In the genomic region with DNA sequence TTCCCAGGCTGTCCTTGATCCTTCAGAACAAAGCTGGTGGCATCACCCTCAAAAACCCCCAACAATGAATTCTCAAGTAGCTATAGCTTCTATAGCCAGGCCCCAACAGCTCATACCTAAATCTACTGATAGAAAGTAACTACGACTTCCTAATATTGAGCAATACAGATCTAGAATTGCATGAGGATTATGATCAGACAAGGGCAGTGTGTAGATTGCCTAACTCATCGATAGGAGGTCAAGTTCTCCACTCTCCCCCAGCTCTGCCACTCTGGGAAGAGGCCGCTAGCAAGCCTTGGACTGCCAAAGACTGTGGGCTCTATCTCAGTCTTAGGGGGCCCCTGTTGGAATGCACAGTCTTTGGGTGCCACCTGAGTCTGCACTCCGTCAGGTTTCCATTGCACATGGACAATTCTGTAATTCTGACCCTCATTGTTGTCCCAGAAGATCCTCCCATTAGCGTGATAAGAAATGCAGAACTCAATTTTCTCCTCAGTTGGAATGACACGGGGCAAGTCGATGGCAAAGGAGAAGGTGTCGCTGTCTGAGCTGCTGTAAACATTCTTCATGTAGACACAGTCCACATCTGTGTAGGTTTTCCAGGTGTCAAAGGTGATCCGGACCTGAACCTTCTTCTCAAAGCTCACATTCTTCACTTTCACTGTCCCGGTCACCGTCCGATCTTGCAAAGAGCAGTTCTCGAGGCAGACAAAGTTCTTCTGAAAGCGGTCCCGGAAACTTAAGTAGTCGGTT, we compare ENCODE assay signal across 22 mouse cellular contexts. TPM values are rescaled to one million over a fixed set of nuclear protein-coding genes. Genes with fewer than 3 reads are reported as not detected.
DNase-seq lines count a peak whose midpoint lies in the region; ATAC-seq and TF ChIP-seq lines count a peak whose summit lies in the region.
"Had no signal": no experiment of that assay in that cellular context is flagged by ENCODE, and none has a peak within 500 bp of the region (broad histone marks: within the 10 kb centered on the region; RNA-seq: fewer than 3 reads in every experiment).

No protein-coding gene starts in this region.

- 80% methylated on average over 16 of the region's 16 CpGs for WGBS in heart, embryonic 14.5 days
- WGBS in liver, postnatal 0 days (ENCODE audit: insufficient replicate concordance) = 77% methylated on average over 16 of the region's 16 CpGs
- 86% methylated on average over 16 of the region's 16 CpGs for WGBS in liver, embryonic 11.5 days

- no peak for TF ChIP-seq POLR2A in cortical plate, adult 2 months (IDR thresholded peaks at IDR 0.05; ENCODE audit: extremely low read depth, insufficient read depth, low read length)

- peak; percentile 22 for DNase-seq in gastrocnemius, adult 2 months
- DNase-seq in gastrocnemius, postnatal 25 days = no peak
- no peak for DNase-seq in heart, postnatal 10 days
- peak; percentile 20 for DNase-seq in liver, postnatal 0 days
- DNase-seq in liver, embryonic 11.5 days (ENCODE audit: low spot score) = no peak
- DNase-seq in adrenal gland, adult 8-10 months = no peak
- DNase-seq: adrenal gland, postnatal 14 days; cerebellum, adult 11 months; cerebellum, postnatal 14 days; embryo, embryonic 11 days; kidney, adult 18-20 months; lung, adult 2 months; retina, postnatal 1 day; right cerebral cortex, postnatal 4 days had no signal

- ATAC-seq in heart, embryonic 14.5 days (ENCODE audit: insufficient number of reproducible peaks, insufficient read depth, low FRiP score, low read depth) = no peak
- peak; percentile 12; the same call in 1 of the 2 replicates for ATAC-seq in liver, postnatal 0 days
- ATAC-seq in liver, embryonic 11.5 days (replicated peaks; ENCODE audit: low FRiP score) = no peak
- ATAC-seq: activated CD4-positive, CD25-positive, alpha-beta regulatory T cell, adult 4 months; forebrain, embryonic 15.5 days had no signal

- no peak for TF ChIP-seq EP300 in liver, postnatal 0 days (IDR thresholded peaks at IDR 0.05; ENCODE audit: low read depth)

- H3K9ac ChIP-seq in heart, embryonic 14.5 days (ENCODE audit: low read length) = peak overlapping the region; percentile 95
- no peak overlapping the region for H3K9ac ChIP-seq in liver, postnatal 0 days (replicated peaks)
- H3K9ac ChIP-seq in liver, embryonic 11.5 days (ENCODE audit: low read depth, low read length) = no peak overlapping the region
- H3K9ac ChIP-seq: forebrain, embryonic 15.5 days; limb, embryonic 15.5 days had no signal

- H3K9me3 ChIP-seq in heart, embryonic 14.5 days (ENCODE audit: control insufficient read depth, low read length) = no peaks in the 10 kb centered on the region
- no peaks in the 10 kb centered on the region for H3K9me3 ChIP-seq in liver, postnatal 0 days (ENCODE audit: low read length)
- H3K9me3 ChIP-seq in liver, embryonic 11.5 days (ENCODE audit: control insufficient read depth, low read length) = no peaks in the 10 kb centered on the region
- H3K9me3 ChIP-seq: forebrain, embryonic 15.5 days; G1E; limb, embryonic 15.5 days had no signal

- peak overlapping the region; percentile 92 for H3K27ac ChIP-seq in gastrocnemius, adult 2 months
- H3K27ac ChIP-seq in heart, embryonic 14.5 days (replicated peaks in 1 of 2; ENCODE audit: control insufficient read depth in 1 of 2, insufficient read depth in 1 of 2, low read depth in 2 of 2, low read length in 2 of 2) = peak overlapping the region; percentile 19 to 99
- H3K27ac ChIP-seq in liver, postnatal 0 days (ENCODE audit: low read depth) = 0 out of 2 replicates have a peak overlapping the region, but pooled peaks have one; percentile 18
- no peak overlapping the region for H3K27ac ChIP-seq in liver, embryonic 11.5 days (ENCODE audit: low read depth, low read length)
- H3K27ac ChIP-seq in cortical plate, adult 2 months (ENCODE audit: insufficient read depth, low read length) = no peak overlapping the region
- H3K27ac ChIP-seq: forebrain, embryonic 15.5 days; kidney, postnatal 0 days; limb, embryonic 15.5 days; stomach, postnatal 0 days had no signal

- peaks cover 35% of the 10 kb centered on the region for H3K36me3 ChIP-seq in heart, embryonic 14.5 days (ENCODE audit: control insufficient read depth, insufficient read depth, low read length)
- no peaks in the 10 kb centered on the region; the same call in 1 of the 2 replicates for H3K36me3 ChIP-seq in liver, postnatal 0 days (replicated peaks; ENCODE audit: insufficient read depth, low read length)
- no peaks in the 10 kb centered on the region for H3K36me3 ChIP-seq in liver, embryonic 11.5 days (ENCODE audit: control insufficient read depth, insufficient read depth, low read length)
- H3K36me3 ChIP-seq: forebrain, embryonic 15.5 days; G1E had no signal

- H3K4me2 ChIP-seq in heart, embryonic 14.5 days (ENCODE audit: low read length) = peak overlapping the region; percentile 62
- H3K4me2 ChIP-seq in liver, postnatal 0 days (ENCODE audit: low read depth, low read length) = peak overlapping the region; percentile 58
- H3K4me2 ChIP-seq in liver, embryonic 11.5 days = no peak overlapping the region
- H3K4me2 ChIP-seq: forebrain, embryonic 15.5 days; limb, embryonic 15.5 days had no signal

- H3K27me3 ChIP-seq in heart, embryonic 14.5 days (ENCODE audit: control insufficient read depth, insufficient read depth, low read length) = no peaks in the 10 kb centered on the region
- no peaks in the 10 kb centered on the region for H3K27me3 ChIP-seq in liver, postnatal 0 days (ENCODE audit: insufficient read depth, low read length)
- peaks cover 11% of the 10 kb centered on the region for H3K27me3 ChIP-seq in liver, embryonic 11.5 days (replicated peaks; ENCODE audit: control insufficient read depth, insufficient read depth, low read length)
- H3K27me3 ChIP-seq: forebrain, embryonic 15.5 days; limb, embryonic 15.5 days had no signal

- H3K4me1 ChIP-seq in heart, embryonic 14.5 days (ENCODE audit: control insufficient read depth in 2 of 2, insufficient read depth in 2 of 2, low read length in 2 of 2) = peaks cover 11 to 28% of the 10 kb centered on the region in 2 experiments
- H3K4me1 ChIP-seq in liver, postnatal 0 days (ENCODE audit: insufficient read depth) = peaks cover 7% of the 10 kb centered on the region; the same call in 1 of the 2 replicates
- no peaks in the 10 kb centered on the region; the same call in 1 of the 2 replicates for H3K4me1 ChIP-seq in liver, embryonic 11.5 days (replicated peaks; ENCODE audit: control insufficient read depth, insufficient read depth, low read length)
- H3K4me1 ChIP-seq in cortical plate, adult 2 months (ENCODE audit: control insufficient read depth, insufficient read depth, low read length) = no peaks in the 10 kb centered on the region

- intact Hi-C loops in gastrocnemius, adult 2 months (cut with DNase I) = no loop called here
- intact Hi-C loops in heart, postnatal 10 days (cut with DNase I) = no loop called here

- peak overlapping the region; percentile 75 for H3K4me3 ChIP-seq in gastrocnemius, adult 2 months
- H3K4me3 ChIP-seq in heart, embryonic 14.5 days (ENCODE audit: control insufficient read depth in 1 of 2, insufficient read depth in 1 of 2, low read depth in 1 of 2, low read length in 2 of 2) = peak overlapping the region; percentile 39 to 71
- H3K4me3 ChIP-seq in liver, postnatal 0 days (ENCODE audit: low read depth, low read length) = 0 out of 2 replicates have a peak overlapping the region, but pooled peaks have one; percentile 2
- H3K4me3 ChIP-seq in liver, embryonic 11.5 days (ENCODE audit: low read depth, low read length) = no peak overlapping the region
- 0 out of 2 replicates have a peak overlapping the region, but pooled peaks have one; percentile 12 for H3K4me3 ChIP-seq in cortical plate, adult 2 months (ENCODE audit: insufficient read depth, low read length)
- H3K4me3 ChIP-seq: forebrain, embryonic 15.5 days; limb, embryonic 15.5 days had no signal

- TF ChIP-seq CTCF in gastrocnemius, adult 2 months (IDR thresholded peaks at IDR 0.05) = no peak
- no peak for TF ChIP-seq CTCF in liver, postnatal 0 days (IDR thresholded peaks at IDR 0.05; ENCODE audit: low read depth)
- no peak for TF ChIP-seq CTCF in cortical plate, adult 2 months (IDR thresholded peaks at IDR 0.05; ENCODE audit: extremely low read depth, insufficient read depth, low read length)

RNA-seq across cellular contexts. Expression of gene Ppp1r3c, which starts 3.1 kb away (rescaled TPM):
- total RNA-seq in gastrocnemius, adult 2 months (2021) = 100 to 1,000 TPM; 675 to 775 TPM
- 100 to 1,000 TPM; 219 to 491 TPM for total RNA-seq in gastrocnemius, postnatal 25 days (2021)
- 106 and 113 TPM in 2 replicates for polyA plus RNA-seq in heart, embryonic 14.5 days (2014; fragmentation: Nextera tagmentation; extraction: Ambion mirVana)
- 10 to 100 TPM; 72.2 to 86.1 TPM for total RNA-seq in heart, postnatal 10 days (2021)
- polyA plus RNA-seq in liver, postnatal 0 days (2015; fragmentation: Nextera tagmentation; extraction: Ambion mirVana) = 11.3 and 12.0 TPM in 2 replicates
- polyA plus RNA-seq in liver, embryonic 11.5 days (2014; fragmentation: Nextera tagmentation; extraction: Ambion mirVana) = 2.1 and 2.9 TPM in 2 replicates
- polyA plus RNA-seq in cortical plate, adult 2 months (2012; rRNA removed) = 35.1 and 35.3 TPM in 2 replicates
- 10 to 100 TPM in 2 of 4 experiments, 1 to 10 TPM in 2; 3.0 to 17.5 (median 10.1) TPM for total RNA-seq in adrenal gland, adult 8-10 months (2022)
- polyA plus RNA-seq: activated CD4-positive, CD25-positive, alpha-beta regulatory T cell, adult 4 months; G1E had no signal

Comparison
In these comparisons a context has a peak if more than half of its experiments do, and no peak if none do; other contexts are left out.
1. DNase-seq: peak in gastrocnemius, adult 2 months (single experiment) and liver, postnatal 0 days (single experiment); none in gastrocnemius, postnatal 25 days (single experiment), heart, postnatal 10 days (0 of 2), liver, embryonic 11.5 days (single experiment) and adrenal gland, adult 8-10 months (single experiment).
2. H3K27ac ChIP-seq: peak in gastrocnemius, adult 2 months (single experiment), heart, embryonic 14.5 days (2 of 2) and liver, postnatal 0 days (single experiment); none in liver, embryonic 11.5 days (single experiment) and cortical plate, adult 2 months (single experiment).